Mouse (Mus musculus) midbrain, embryonic 14.5 days (tissue): ENCODE results near the gene Osbp. TPM values are rescaled to one million over a fixed set of nuclear protein-coding genes. Genes with fewer than 3 reads are reported as not detected.

Source experiments
- ATAC-seq: fragments of 200-750 bp; cut with Nextera tagmentation; 2 replicates; pipeline ENCODE4 v1.8.0; 2017; ENCODE audit warnings: moderate number of reproducible peaks, moderate library complexity; ENCODE audit not compliant: low FRiP score, low TSS enrichment
- DNase-seq: peaks from one replicate; pipeline ENCODE4 v3.0.0-alpha.2; 2015
- H3K27ac ChIP-seq: fragments of 300-500 bp; sonication (generic); replicated peaks from 2 replicates; pipeline ENCODE4 v1.5.1; 2014; ENCODE audit warnings: mild to moderate bottlenecking, low read depth, low read length, moderate library complexity
- H3K27me3 ChIP-seq: fragments of 300-500 bp; sonication (generic); 2 replicates; pipeline ENCODE4 v1.6.1; 2014; ENCODE audit warnings: low read length, control low read depth, mixed read lengths; ENCODE audit not compliant: control insufficient read depth, insufficient read depth
- H3K36me3 ChIP-seq: fragments of 300-500 bp; sonication (generic); 2 replicates; pipeline ENCODE4 v1.6.1; 2014; ENCODE audit warnings: low read length, control low read depth; ENCODE audit not compliant: control insufficient read depth, insufficient read depth
- H3K4me1 ChIP-seq: fragments of 300-500 bp; sonication (generic); 2 replicates; pipeline ENCODE4 v1.6.1; 2014; ENCODE audit warnings: mild to moderate bottlenecking, antibody characterized with exemption, low read length, control low read depth; ENCODE audit not compliant: control insufficient read depth, insufficient read depth
- H3K4me2 ChIP-seq: fragments of 300-500 bp; sonication (generic); 2 replicates; pipeline ENCODE4 v1.6.1; 2014; ENCODE audit warnings: mild to moderate bottlenecking, low read length, moderate library complexity
- H3K4me3 ChIP-seq: fragments of 300-500 bp; sonication (generic); replicated peaks from 2 replicates; pipeline ENCODE4 v1.5.1; 2014; ENCODE audit warnings: low read depth, low read length
- H3K9ac ChIP-seq: fragments of 300-500 bp; sonication (generic); replicated peaks from 2 replicates; pipeline ENCODE4 v1.6.1; 2014; ENCODE audit warnings: mild to moderate bottlenecking, low read length, moderate library complexity
- H3K9me3 ChIP-seq: fragments of 300-500 bp; sonication (generic); 2 replicates; pipeline ENCODE4 v1.6.1; 2016; ENCODE audit warnings: low read length, control low read depth, mixed read lengths; ENCODE audit not compliant: control insufficient read depth
- WGBS: fragments of 180-500 bp; shearing (Covaris S2); extraction: QIAGEN DNeasy Blood & Tissue Kit; methylation state at CpG from one replicate; pipeline ENCODE4 v1.1.7; 2014; 5-methylcytosine and 5-hydroxymethylcytosine counted together
- polyA plus RNA-seq: library from polyadenylated mRNA; unstranded; fragments of >200 nt; fragmentation: Nextera tagmentation; extraction: Ambion mirVana; gene quantifications from 2 replicates; pipeline ENCODE4 v1.2.1, GENCODE M21; 2014

Osbp gene
- polyA plus RNA-seq, 1 experiment from 2014 or later: 8.0 TPM

GRCm38 (mm10) chr19:12006361-12006947, 40.7 kb downstream of the Osbp start:
- Histone ChIP-seq H3K4me2 (peak overlapping the region; percentile 62), H3K9me3 (no peaks in the 10 kb centered on the region), H3K27me3 (no peaks in the 10 kb centered on the region), H3K9ac (peak overlapping the region; percentile 44), H3K36me3 (no peaks in the 10 kb centered on the region), H3K4me1 (peaks cover 14% of the 10 kb centered on the region), H3K4me3 (peak overlapping the region; percentile 43), H3K27ac (peak overlapping the region; percentile 50; the same call in 1 of the 2 replicates)
- whole genome bisulfite sequencing: 3% methylated on average over 17 of the region's 17 CpGs
- DNase-seq (peak; percentile 64), ATAC-seq (no peak)

DNA sequence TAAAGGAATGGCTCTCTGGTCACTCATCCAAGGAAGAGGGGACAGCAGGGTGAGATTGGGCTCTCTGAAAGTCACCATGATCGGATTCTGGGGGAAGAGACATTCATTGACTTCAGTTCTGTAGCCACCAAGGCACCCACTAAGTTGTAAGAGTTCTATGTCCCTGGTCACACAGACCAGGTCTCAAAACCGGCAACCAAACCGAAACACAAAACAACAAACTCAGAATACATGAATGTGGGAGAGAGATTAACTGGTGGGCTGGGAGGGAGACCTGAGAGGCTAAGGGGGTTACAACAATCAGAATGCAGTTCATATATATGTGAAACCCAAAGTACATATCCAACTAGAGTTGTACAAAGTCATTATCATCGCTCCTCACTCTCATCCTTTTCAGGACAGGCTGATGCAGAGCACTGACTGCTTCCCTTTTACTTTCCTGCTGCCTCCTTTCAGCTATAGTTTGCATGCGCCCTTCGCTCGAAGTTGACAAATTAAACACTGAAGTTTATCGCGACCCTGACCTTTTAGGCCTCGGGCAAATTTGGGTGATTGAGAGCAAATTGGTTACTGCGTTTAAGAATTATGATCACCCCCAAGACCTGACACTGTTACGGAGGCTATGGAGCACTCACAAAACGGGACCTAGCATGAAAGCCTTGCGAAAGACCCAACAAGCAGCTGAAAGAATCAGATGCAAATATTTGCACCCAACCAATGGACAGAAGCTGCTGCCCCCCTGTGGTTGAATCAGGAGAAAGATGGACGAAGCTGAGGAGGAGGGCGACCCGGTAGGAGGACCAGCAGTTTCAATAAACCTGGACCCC, 41.6 kb downstream of the Osbp start:
- H3K9ac ChIP-seq: no peak overlapping the region
- 9% methylated on average over 17 of the region's 17 CpGs for WGBS

DNA sequence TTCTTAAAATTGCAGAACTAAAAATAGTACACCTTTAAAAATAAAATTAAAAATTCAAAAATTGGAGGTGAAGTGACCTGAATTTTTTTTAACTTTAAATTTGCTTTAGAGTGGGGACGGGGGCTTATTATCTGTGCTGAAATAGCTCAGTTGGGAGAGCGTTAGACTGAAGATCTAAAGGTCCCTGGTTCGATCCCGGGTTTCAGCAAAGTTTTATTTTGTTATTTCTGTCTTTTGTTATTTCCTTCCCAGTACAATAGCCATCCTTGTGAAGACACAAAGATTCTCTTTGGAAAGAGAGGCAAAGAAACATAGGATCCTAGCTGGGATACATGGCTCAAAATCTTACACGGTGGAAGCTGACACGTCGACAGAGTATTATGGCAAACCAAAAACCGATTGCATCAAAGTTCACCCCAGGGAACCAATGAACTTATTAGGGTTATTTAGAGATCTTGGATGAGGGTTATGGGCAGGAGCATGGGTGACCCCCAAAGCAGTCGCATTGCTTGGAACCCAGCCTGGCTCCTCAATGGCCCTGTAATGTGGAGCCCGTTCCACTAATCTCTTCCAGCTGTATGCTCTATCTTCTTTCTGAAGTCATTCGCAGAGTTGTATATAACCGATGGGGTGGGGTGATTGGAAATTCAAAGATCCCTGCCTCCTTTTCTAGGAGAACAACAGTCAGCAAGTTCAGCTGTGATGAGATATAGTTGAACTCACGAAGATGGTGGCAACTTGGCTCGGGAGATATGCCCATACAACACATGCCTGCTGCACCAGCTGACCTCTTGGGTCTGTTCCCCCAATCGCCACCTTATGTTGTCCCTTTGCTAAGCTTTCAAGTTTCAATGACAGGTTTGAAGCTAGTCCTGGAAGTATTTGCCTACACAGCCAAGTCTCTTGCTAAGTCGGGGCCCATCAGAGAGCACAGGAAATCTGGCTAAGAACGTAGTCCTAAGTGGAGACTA, 43.0 kb downstream of the Osbp start:
- Histone ChIP-seq H3K27ac (no peak overlapping the region), H3K27me3 (no peaks in the 10 kb centered on the region), H3K9ac (no peak overlapping the region), H3K4me3 (no peak overlapping the region), H3K36me3 (no peaks in the 10 kb centered on the region), H3K9me3 (no peaks in the 10 kb centered on the region), H3K4me1 (peaks cover 14% of the 10 kb centered on the region), H3K4me2 (no peak overlapping the region)
- DNase-seq: peak; percentile 30
- no peak for ATAC-seq
- 22% methylated on average over 17 of the region's 17 CpGs for WGBS

More for the DNA sequence above, 41.6 kb downstream of the Osbp start:
- H3K4me3 ChIP-seq: peak overlapping the region; percentile 43; the same call in 1 of the 2 replicates
- DNase-seq (peak; percentile 67), ATAC-seq (no peak)
- H3K27me3 ChIP-seq: no peaks in the 10 kb centered on the region
- H3K4me1 ChIP-seq: peaks cover 14% of the 10 kb centered on the region
- no peaks in the 10 kb centered on the region for H3K36me3 ChIP-seq
- H3K4me2 ChIP-seq: peak overlapping the region; percentile 62
- H3K27ac ChIP-seq: no peak overlapping the region
- no peaks in the 10 kb centered on the region for H3K9me3 ChIP-seq

- Histone ChIP-seq H3K9me3 (no peaks in the 10 kb centered on the region), H3K9ac (peak overlapping the region; percentile 80), H3K27me3 (no peaks in the 10 kb centered on the region), H3K4me3 (peak overlapping the region; percentile 51), H3K4me2 (peak overlapping the region; percentile 59), H3K4me1 (peaks cover 9% of the 10 kb centered on the region), H3K27ac (peak overlapping the region; percentile 90), H3K36me3 (no peaks in the 10 kb centered on the region)
- DNase-seq: peak; percentile 88
- WGBS: 1% methylated on average over 24 of the region's 24 CpGs
- ATAC-seq: 0 out of 2 replicates have a peak, but pooled peaks have one; percentile 9
Measured at GRCm38 (mm10) chr19:12009501-12010280, 44.0 kb downstream of the Osbp start.

- peak; percentile 21 for ATAC-seq
- WGBS: under 1% methylated on average over 24 of the region's 24 CpGs
- Histone ChIP-seq H3K4me3 (peak overlapping the region; percentile 51), H3K27me3 (no peaks in the 10 kb centered on the region), H3K9ac (peak overlapping the region; percentile 80), H3K36me3 (no peaks in the 10 kb centered on the region), H3K27ac (peak overlapping the region; percentile 90), H3K4me1 (peaks cover 7% of the 10 kb centered on the region; the same call in 1 of the 2 replicates), H3K4me2 (peak overlapping the region; percentile 59), H3K9me3 (no peaks in the 10 kb centered on the region)
- peak; percentile 78 for DNase-seq
Measured at GRCm38 (mm10) chr19:12010281-12010771, 44.6 kb downstream of the Osbp start.

GRCm38 (mm10) chr19:12010916-12011559, 45.3 kb downstream of the Osbp start:
- under 1% methylated on average over 26 of the region's 26 CpGs for WGBS
- Histone ChIP-seq H3K9ac (peak overlapping the region; percentile 80), H3K36me3 (no peaks in the 10 kb centered on the region), H3K4me1 (peaks cover 7% of the 10 kb centered on the region; the same call in 1 of the 2 replicates), H3K27me3 (no peaks in the 10 kb centered on the region), H3K9me3 (no peaks in the 10 kb centered on the region), H3K4me3 (peak overlapping the region; percentile 51), H3K27ac (peak overlapping the region; percentile 90), H3K4me2 (peak overlapping the region; percentile 59)
- ATAC-seq (peak; percentile 68), DNase-seq (peak; percentile 95)
